Mouse (Mus musculus) liver, embryonic 14.5 days (tissue): ENCODE results near the gene Btaf1. TPM values are rescaled to one million over a fixed set of nuclear protein-coding genes. Genes with fewer than 3 reads are reported as not detected.

Experiments used
- ATAC-seq: fragments of 200-750 bp; cut with Nextera tagmentation; 2 replicates; pipeline ENCODE4 v1.8.0; 2017; ENCODE audit warnings: moderate number of reproducible peaks, mild to moderate bottlenecking, moderate library complexity; ENCODE audit not compliant: insufficient read depth
- DNase-seq, 3 experiments: peaks; one replicate each; pipeline ENCODE4 v3.0.0-alpha.2; 2012 to 2013; ENCODE audit warnings: low read depth in 3 of 3, low spot score in 3 of 3
- H3K27ac ChIP-seq: fragments of 300-500 bp; sonication (generic); 2 replicates; pipeline ENCODE4 v1.5.1; 2014; ENCODE audit warnings: moderate library complexity, mild to moderate bottlenecking, control low read depth, inconsistent platforms
- H3K27me3 ChIP-seq: fragments of 300-500 bp; sonication (generic); 2 replicates; pipeline ENCODE4 v1.6.1; 2014; ENCODE audit warnings: mild to moderate bottlenecking, low read length, moderate library complexity; ENCODE audit not compliant: control insufficient read depth, insufficient read depth
- H3K36me3 ChIP-seq: fragments of 300-500 bp; sonication (generic); replicated peaks from 2 replicates; pipeline ENCODE4 v1.6.1; 2014; ENCODE audit warnings: low read depth; ENCODE audit not compliant: control insufficient read depth, insufficient read depth
- H3K4me1 ChIP-seq, 2 experiments: fragments of 200-500 bp in 1 of 2; fragments of 300-500 bp in 1 of 2; sonication (generic) in 1 of 2; replicated peaks; 2 replicates each; pipeline ENCODE4 v1.6.1; 2012 to 2014; ENCODE audit warnings: antibody characterized with exemption in 1 of 2, inconsistent platforms in 1 of 2, low read length in 1 of 2; ENCODE audit not compliant: control insufficient read depth in 2 of 2, insufficient read depth in 2 of 2
- H3K4me2 ChIP-seq: fragments of 300-500 bp; sonication (generic); 2 replicates; pipeline ENCODE4 v1.6.1; 2014; ENCODE audit warnings: low read depth, mild to moderate bottlenecking, control low read depth, moderate library complexity
- H3K4me3 ChIP-seq, 2 experiments: fragments of 200-500 bp in 1 of 2; fragments of 300-500 bp in 1 of 2; sonication (generic) in 1 of 2; 2 replicates each; pipeline ENCODE4 v1.5.1; 2012 to 2014; ENCODE audit warnings: low read depth in 2 of 2, low read length in 2 of 2, mild to moderate bottlenecking in 2 of 2, control low read depth in 1 of 2, inconsistent platforms in 1 of 2, moderate library complexity in 1 of 2; ENCODE audit not compliant: insufficient read depth in 1 of 2
- H3K9ac ChIP-seq: fragments of 300-500 bp; sonication (generic); replicated peaks from 2 replicates; pipeline ENCODE4 v1.6.1; 2014; ENCODE audit warnings: mild to moderate bottlenecking, control low read depth, moderate library complexity
- H3K9me3 ChIP-seq: fragments of 300-500 bp; sonication (generic); 2 replicates; pipeline ENCODE4 v1.6.1; 2016; ENCODE audit warnings: low read length, mixed read lengths; ENCODE audit not compliant: control insufficient read depth
- CTCF ChIP-seq: IDR thresholded peaks from 2 replicates; pipeline ENCODE4 v1.5.1; 2016; ENCODE audit warnings: antibody characterized with exemption, low read depth, control low read depth
- EP300 ChIP-seq: IDR thresholded peaks from 2 replicates; pipeline ENCODE4 v1.6.1; 2016; ENCODE audit warnings: antibody characterized with exemption, low read depth
- WGBS: fragments of 180-500 bp; shearing (Covaris S2); extraction: QIAGEN DNeasy Blood & Tissue Kit; methylation state at CpG from one replicate; pipeline ENCODE4 v1.1.7; 2014; ENCODE audit not compliant: insufficient replicate concordance; 5-methylcytosine and 5-hydroxymethylcytosine counted together
- polyA plus RNA-seq, 2 experiments: library from polyadenylated mRNA; depleted of rRNA in 1 of 2; stranded (reverse) in 1 of 2; unstranded in 1 of 2; fragments of >200 nt; fragmentation: Nextera tagmentation in 1 of 2; extraction: Ambion mirVana in 1 of 2; gene quantifications; 2 replicates each; pipeline versions ENCODE4 v1.2.1 to v1.2.3; 2012 to 2014

Gene Btaf1
- polyA plus RNA-seq, 2 experiments, result 8.4 to 13.1 TPM

- H3K9ac ChIP-seq, result no peak overlapping the region
- ATAC-seq (no peak), DNase-seq (no peak)
- no peaks in the 10 kb centered on the region for H3K9me3 ChIP-seq
- H3K4me1 ChIP-seq, result peaks cover 5 to 11% of the 10 kb centered on the region in 2 experiments
- H3K27me3 ChIP-seq, result peaks cover 7% of the 10 kb centered on the region
- whole genome bisulfite sequencing, result 60% methylated on average over 3 of the region's 3 CpGs
- TF ChIP-seq CTCF (no peak), EP300 (no peak)
- no peaks in the 10 kb centered on the region for H3K36me3 ChIP-seq
- H3K27ac ChIP-seq, result no peak overlapping the region
- no peak overlapping the region for H3K4me3 ChIP-seq
- no peak overlapping the region for H3K4me2 ChIP-seq
Measured at GRCm38 (mm10) chr19:36922936-36923335, 2.9 kb upstream of the Btaf1 start.

GRCm38 (mm10) chr19:36926553-36927236 is 816 bp downstream of the Btaf1 start:
- peaks cover 14 to 26% of the 10 kb centered on the region in 2 experiments for H3K4me1 ChIP-seq
- H3K4me3 ChIP-seq, result peak overlapping the region; percentile 82 to 96
- WGBS, result under 1% methylated on average over 26 of the region's 26 CpGs
- TF ChIP-seq EP300, result peak; percentile 42; the same call in 1 of the 2 replicates
- TF ChIP-seq CTCF, result no peak
- H3K36me3 ChIP-seq, result peaks cover 3% of the 10 kb centered on the region; the same call in 1 of the 2 replicates
- H3K9me3 ChIP-seq, result no peaks in the 10 kb centered on the region
- H3K27me3 ChIP-seq, result no peaks in the 10 kb centered on the region
- peak overlapping the region; percentile 92 for H3K27ac ChIP-seq
- peak overlapping the region; percentile 85 for H3K4me2 ChIP-seq
- ATAC-seq, result no peak
- peak in 1 of 3 experiments; percentile 71 for DNase-seq
- peak overlapping the region; percentile 89 for H3K9ac ChIP-seq

GRCm38 (mm10) chr19:36927800-36928361 is 2.0 kb downstream of the Btaf1 start:
- H3K4me3 ChIP-seq, result peak overlapping the region; percentile 82 to 96; a peak in 3 of 4 replicates
- 62% methylated on average over 6 of the region's 6 CpGs for WGBS
- no peaks in the 10 kb centered on the region for H3K9me3 ChIP-seq
- DNase-seq, result no peak
- ATAC-seq, result no peak
- no peaks in the 10 kb centered on the region for H3K27me3 ChIP-seq
- H3K4me1 ChIP-seq, result peaks cover 17 to 30% of the 10 kb centered on the region in 2 experiments
- peak overlapping the region; percentile 38 for H3K27ac ChIP-seq
- H3K9ac ChIP-seq, result peak overlapping the region; percentile 55
- H3K36me3 ChIP-seq, result peaks cover 3% of the 10 kb centered on the region; the same call in 1 of the 2 replicates
- H3K4me2 ChIP-seq, result peak overlapping the region; percentile 85
- TF ChIP-seq CTCF, result no peak
- no peak for TF ChIP-seq EP300

- Histone ChIP-seq H3K9me3 (no peaks in the 10 kb centered on the region), H3K4me1 (peaks cover 20 to 33% of the 10 kb centered on the region in 2 experiments), H3K27me3 (no peaks in the 10 kb centered on the region), H3K36me3 (peaks cover 3% of the 10 kb centered on the region), H3K27ac (no peak overlapping the region), H3K9ac (no peak overlapping the region), H3K4me2 (no peak overlapping the region), H3K4me3 (no peak overlapping the region)
- ATAC-seq (no peak), DNase-seq (no peak)
- TF ChIP-seq EP300, result no peak
- TF ChIP-seq CTCF, result no peak
Measured at GRCm38 (mm10) chr19:36929816-36930215, 3.9 kb downstream of the Btaf1 start.

- Histone ChIP-seq H3K4me3 (no peak overlapping the region), H3K36me3 (peaks cover 3% of the 10 kb centered on the region), H3K4me1 (peaks cover 20 to 35% of the 10 kb centered on the region in 2 experiments), H3K4me2 (no peak overlapping the region), H3K9ac (no peak overlapping the region), H3K9me3 (no peaks in the 10 kb centered on the region), H3K27me3 (no peaks in the 10 kb centered on the region), H3K27ac (no peak overlapping the region)
- TF ChIP-seq EP300 (peak; percentile 30; the same call in 1 of the 2 replicates), CTCF (no peak)
- peak; percentile 47; the same call in 1 of the 2 replicates for ATAC-seq
- DNase-seq, result no peak
Measured at GRCm38 (mm10) chr19:36932097-36932496, 6.2 kb downstream of the Btaf1 start.
